Mouse (Mus musculus) heart, adult 8-10 months (tissue): ENCODE measurements around the gene Nrd1. TPM values are rescaled to one million over a fixed set of nuclear protein-coding genes. Genes with fewer than 3 reads are reported as not detected.

Experiments used
- DNase-seq: peaks from one replicate; pipeline ENCODE4 v3.0.0; 2022; ENCODE audit warnings: low spot score
- microRNA-seq: library from miRNA; unstranded; fragments of <30 nt; microRNA quantifications from one replicate; pipeline ENCODE4 v1.2.0, GENCODE M21; 2022
- total RNA-seq, 4 experiments: library from RNA; stranded (reverse); gene quantifications; 2 replicates each; pipeline ENCODE4 v1.2.4; 2022

The Nrd1 gene
- total RNA-seq, 4 experiments from 2014 or later, result 123 to 146 (median 141) TPM

- no peak for DNase-seq
These were observed 91.9 kb downstream of the Nrd1 start for GRCm38 (mm10) chr4:109092344-109092743.

GRCm38 (mm10) chr4:109094269-109094668 lies 93.8 kb downstream of the Nrd1 start:
- DNase-seq, result no peak

GRCm38 (mm10) chr4:109098861-109099260 lies 98.4 kb downstream of the Nrd1 start:
- DNase-seq, result no peak

- no peak for DNase-seq
These were observed 102.1 kb downstream of the Nrd1 start for GRCm38 (mm10) chr4:109102574-109102973.

GRCm38 (mm10) chr4:109103145-109103883 lies 102.9 kb downstream of the Nrd1 start:
- DNase-seq, result no peak

- no peak for DNase-seq
These were observed 104.8 kb downstream of the Nrd1 start for GRCm38 (mm10) chr4:109105254-109105653.

- peak; percentile 48 for DNase-seq
These were observed 105.6 kb downstream of the Nrd1 start for GRCm38 (mm10) chr4:109106034-109106433.

- DNase-seq, result no peak
These were observed 106.1 kb downstream of the Nrd1 start for GRCm38 (mm10) chr4:109106594-109106993.

- no peak for DNase-seq
These were observed 108.6 kb downstream of the Nrd1 start for GRCm38 (mm10) chr4:109109012-109109411.

GRCm38 (mm10) chr4:109109686-109110085 lies 109.2 kb downstream of the Nrd1 start:
- no peak for DNase-seq

GRCm38 (mm10) chr4:109110978-109111377 lies 110.5 kb downstream of the Nrd1 start:
- DNase-seq, result no peak

Small RNAs within 50 kb of the gene (microRNA-seq; reads per million reads assigned to microRNA genes)
- gene Mir761, result not detected

Other genes starting within 250 kb of the Nrd1 start
- 10 to 100 TPM; 26.8 to 30.7 (median 29.0) TPM for gene Zfyve9, start 219.9 kb upstream of the Nrd1 start, total RNA-seq
- gene Btf3l4, start 167.0 kb upstream of the Nrd1 start, total RNA-seq, result 10 to 100 TPM; 71.7 to 87.3 (median 80.1) TPM
- 10 to 100 TPM; 26.2 to 31.4 (median 27.8) TPM for gene Txndc12, start 166.1 kb upstream of the Nrd1 start, total RNA-seq
- 10 to 100 TPM; 21.3 to 27.8 (median 22.5) TPM for gene Kti12, start 152.9 kb upstream of the Nrd1 start, total RNA-seq
- gene A730015C16Rik, start 152.0 kb upstream of the Nrd1 start, total RNA-seq, result under 1 TPM in 1 of 4 experiments, not detected in 3; 0.25 TPM
- gene Rab3b, start 121.6 kb upstream of the Nrd1 start, total RNA-seq, result 1 to 10 TPM in 3 of 4 experiments, under 1 TPM in 1; 0.57 to 1.7 (median 1.4) TPM
- gene Osbpl9, start 201.6 kb downstream of the Nrd1 start, total RNA-seq, result 100 to 1,000 TPM in 2 of 4 experiments, 10 to 100 TPM in 2; 85.9 to 105 (median 95.9) TPM
- gene Calr4, start 233.8 kb downstream of the Nrd1 start, total RNA-seq, result not detected